Mouse (Mus musculus): ENCODE results near the gene Akr1b8.
"Not testable (repeated sequence)": the region's sequence is repeated elsewhere in the genome, so short reads cannot be mapped to it uniquely, and the experiment has no call there.

Akr1b8 gene

DNA sequence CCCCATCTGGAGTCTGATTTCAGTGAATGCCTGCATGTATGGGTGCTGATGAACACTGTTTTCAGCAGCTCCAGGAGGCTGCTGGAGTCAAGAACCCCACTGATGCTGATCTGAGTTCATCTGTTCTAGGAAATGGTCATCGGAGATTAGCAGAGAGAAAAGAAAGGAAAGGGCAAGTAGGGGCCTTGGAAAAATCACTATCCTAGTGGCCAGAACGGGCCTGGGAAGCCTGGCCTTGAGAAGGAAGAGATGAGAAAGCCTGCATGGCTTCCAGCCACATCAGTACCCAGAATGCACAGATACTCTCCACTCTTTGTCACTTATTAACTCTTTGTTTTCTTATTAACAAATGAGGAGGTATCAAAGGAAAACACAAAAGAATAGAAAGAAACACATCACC, 46.8 kb downstream of the Akr1b8 start:
- DNase-seq (ENCODE audit: low spot score): no peak

DNA sequence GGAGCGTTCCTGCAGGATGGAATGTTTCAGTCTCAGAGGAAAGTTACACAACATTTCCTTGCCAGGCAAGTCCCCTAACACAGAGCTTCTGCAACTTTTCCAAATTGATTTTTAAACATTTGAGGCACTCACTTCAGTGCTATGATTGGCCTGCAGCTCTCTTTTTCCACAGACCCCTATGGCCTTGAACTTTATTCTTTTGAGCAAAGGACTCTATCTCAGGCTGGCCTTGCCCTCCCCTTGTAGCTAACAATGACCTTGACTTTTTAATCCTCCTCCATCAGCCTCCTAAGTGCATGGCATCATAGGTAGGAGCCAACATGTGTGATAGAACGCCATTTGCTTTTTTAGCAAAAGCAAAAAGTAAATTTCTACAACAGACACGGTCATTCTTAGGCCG, 52.8 kb downstream of the Akr1b8 start:
- no peak for DNase-seq (ENCODE audit: low spot score)

DNA sequence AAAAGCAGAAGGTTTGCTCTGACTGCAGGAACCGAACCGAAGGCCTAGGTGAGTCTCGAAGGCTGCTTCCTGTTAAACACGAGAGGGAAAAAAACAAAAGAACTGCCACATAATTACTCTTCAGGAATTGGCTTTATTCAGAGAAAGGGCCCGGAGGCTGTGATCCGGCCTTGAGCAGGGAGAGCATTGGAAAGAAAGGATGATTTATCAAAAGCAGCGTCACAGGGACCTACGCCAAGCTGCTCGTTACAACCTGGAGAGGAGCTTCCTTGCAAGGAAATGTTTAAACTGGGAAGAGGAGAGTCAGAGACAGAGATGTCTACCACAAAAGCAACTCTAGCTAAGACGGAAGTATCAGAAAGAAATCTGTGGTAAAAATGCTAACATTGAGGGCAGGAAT, 53.5 kb downstream of the Akr1b8 start:
- no peak for DNase-seq (ENCODE audit: low spot score)

DNA sequence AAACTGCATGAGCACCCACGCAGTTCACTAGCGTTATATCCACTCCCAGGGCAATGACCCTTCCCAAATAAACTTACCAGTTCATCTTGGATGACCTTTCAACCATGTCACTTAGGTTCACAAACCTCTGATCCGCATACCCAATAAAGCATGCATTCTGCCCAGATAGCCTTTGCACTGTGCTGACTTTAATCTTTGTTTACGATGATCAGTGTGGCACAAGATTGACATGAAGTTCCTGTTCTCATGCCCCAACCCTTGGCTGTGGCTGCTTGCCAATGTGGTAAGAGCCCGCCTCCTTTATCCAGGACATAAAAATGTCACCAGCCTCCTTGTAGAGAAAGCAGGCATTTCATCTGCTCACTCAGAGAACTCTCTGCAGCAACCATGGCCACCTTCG, 58.1 kb downstream of the Akr1b8 start, which contains the start of gene Akr1b7:
Gene Akr1b7, plus strand, starts transcription at position 312 of the 400 bp plus-strand sequence.
- DNase-seq (ENCODE audit: low spot score): no peak

DNA sequence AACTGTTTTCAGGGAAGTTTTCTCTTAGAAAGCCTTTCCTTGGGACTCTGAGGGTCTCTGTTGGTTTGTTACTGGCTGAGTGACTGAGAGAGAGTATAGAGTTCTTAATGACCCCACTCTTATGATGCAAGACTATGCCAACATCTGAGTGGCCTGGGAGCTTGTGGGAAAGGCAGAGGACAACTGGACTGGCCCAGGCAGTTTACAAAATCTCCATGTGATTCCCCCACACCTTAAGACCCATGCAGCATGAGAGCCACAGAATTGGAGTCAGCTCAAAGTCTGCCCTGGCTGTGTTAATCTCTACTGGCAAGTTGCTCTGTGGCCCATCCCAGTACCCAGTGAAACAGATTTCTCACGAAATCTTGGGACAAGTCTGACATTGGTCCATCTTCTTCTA, 58.8 kb downstream of the Akr1b8 start:
- no peak for DNase-seq (ENCODE audit: low spot score)

DNA sequence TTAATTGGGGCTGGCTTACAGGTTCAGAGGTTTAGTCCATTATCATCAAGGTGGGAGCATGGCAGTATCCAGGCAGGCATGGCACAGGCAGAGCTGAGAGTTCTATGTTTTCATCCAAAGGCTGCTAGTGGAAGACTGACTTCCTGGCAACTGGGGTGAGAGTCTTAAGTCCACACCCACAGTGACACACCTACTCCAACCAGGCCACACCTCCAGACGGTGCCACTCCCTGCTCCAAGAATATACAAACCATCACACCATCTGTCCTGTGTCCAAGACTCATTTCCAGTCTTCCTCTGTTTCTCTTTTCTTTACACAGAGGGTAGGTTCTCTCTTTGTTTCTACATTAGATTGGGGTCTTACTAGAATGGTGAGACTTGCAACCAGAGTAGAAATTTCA, 59.5 kb downstream of the Akr1b8 start:
- DNase-seq (ENCODE audit: low spot score): not testable (repeated sequence)

DNA sequence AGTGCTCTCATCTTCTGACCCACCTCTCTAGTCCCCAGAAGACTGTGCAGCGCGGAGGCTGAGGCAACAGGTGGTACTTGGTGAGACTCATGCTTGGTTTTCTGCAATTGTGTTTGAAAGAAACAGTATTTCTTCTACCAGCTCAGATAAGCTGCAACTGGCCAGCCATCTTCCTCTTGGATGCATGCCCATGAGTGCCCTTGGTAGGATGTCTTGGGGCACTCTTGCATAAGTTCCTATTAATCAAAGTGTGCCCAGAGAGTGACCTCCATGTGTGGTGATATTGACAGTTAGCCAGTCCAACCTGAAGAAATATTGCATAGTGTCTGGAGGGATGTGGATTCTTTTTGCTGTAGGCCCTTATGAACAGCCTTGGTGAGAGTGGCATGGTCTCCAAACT, 62.6 kb downstream of the Akr1b8 start:
- DNase-seq (ENCODE audit: low spot score): no peak
